Mouse (Mus musculus) right cerebral cortex, postnatal 25 days (tissue): ENCODE results near the gene Ptprm.
A peak's percentile ranks its signal among the peaks of the same experiment; 100 is the strongest.

Experiments
- DNase-seq: peaks from one replicate; pipeline ENCODE4 v3.0.0; 2022

Ptprm gene

DNA sequence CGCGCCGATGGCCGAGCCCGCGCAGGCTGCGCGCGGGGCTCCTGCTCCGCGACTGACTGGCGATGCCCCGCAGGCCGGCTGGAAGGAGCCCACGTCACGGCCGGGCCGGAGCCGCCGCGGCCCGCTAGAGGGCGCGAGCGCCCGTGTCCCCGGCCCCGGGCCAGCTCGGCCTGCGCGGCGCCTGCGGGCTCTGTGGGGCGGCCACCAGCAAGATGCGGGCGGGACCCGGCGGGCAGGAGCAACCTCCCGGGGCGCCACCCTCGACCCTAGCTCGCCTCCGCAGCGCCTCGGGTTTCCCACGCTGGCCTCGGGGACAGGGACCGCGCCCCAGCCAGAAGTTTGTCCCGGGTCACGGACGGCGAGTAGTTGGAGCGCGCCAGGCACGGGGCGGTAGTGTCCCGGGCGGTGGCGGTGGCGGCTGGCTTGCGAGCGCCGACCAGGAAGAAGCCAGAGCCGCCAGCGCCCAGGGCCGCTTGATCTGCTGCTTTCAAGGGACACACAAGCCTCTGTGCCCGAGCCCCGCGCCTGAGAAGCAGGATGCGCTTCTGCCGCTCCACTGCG is at the start of gene Ptprm:
Gene Ptprm (minus strand): TSS at position 7 of the 561 bp plus-strand sequence.
- peak; percentile 78 for DNase-seq

DNA sequence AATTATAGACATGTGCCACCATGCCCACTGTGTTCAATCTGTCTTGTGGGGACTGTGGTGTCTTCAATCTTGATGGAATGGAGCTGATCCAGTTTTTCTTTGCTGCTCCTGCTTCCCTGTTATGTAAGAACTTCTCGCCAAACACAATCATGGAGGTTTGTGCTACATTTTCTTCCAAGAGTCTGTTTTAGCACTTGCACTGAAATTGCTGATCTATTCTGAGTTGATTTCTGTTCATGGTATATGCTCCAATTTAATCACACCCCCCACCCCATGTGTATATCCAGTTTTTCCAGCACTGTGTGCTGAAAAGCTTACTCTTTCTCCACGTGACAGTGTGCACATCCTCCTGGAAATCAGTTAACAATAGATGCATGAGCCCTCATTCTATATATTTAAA is 41.9 kb upstream of the Ptprm start:
- no peak for DNase-seq

DNA sequence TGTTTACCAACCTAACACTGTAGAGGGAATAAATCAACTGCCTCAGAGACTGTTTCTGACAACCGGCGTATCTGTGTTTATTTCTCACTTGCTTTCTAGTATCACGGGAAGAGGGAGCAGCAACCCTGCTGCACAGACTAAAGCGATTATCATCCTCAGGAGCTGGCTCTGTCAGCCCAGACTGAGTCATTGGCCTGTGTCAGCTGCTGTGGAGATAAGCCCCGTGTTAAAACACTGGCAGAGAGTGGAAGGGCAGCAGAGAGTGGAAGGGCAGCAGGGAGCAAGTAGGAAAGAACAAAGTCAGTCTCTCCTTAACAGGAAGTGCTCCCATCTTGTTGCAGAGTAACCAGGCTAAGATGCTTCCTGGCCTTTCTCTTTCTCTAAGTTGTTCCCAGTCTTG is 36.6 kb upstream of the Ptprm start:
- no peak for DNase-seq

DNA sequence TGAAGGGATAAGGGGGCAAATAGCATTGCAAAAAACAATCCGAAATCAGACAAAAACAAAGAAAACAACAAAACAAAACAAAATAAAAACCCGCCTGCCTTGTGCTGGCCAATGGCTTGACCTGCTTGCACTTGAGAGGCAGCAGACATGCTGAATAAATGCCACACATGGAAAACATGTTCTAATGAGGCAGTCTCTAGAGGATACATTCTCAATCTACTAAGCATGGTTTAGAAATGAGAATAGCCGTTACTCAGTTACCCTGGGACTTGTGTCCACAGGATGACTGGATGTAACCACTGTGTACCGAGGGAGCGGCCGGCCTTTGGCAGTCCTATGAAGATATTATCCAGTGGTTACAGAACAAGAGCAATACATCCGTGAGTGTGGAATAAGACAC is 33.9 kb upstream of the Ptprm start:
- DNase-seq: no peak

DNA sequence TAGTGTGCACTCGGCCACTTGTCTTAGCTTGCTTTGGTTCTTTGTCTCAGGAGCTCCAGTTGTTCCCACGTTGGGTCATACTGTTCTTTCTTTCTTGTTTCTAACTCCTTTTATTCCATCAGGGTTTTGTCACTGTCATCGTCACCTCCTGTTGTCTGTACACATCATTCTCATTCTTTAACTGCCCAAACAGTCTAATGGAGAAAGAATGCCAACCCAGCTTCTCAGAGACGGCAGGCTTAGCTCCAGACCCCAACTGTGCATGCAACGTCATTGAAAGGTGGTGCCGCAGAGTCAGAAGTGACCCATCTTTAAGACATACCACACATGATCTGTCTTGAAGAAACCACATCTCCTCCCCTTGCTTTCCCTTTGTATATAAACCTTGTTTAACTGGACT is 31.0 kb upstream of the Ptprm start:
- DNase-seq: no peak

DNA sequence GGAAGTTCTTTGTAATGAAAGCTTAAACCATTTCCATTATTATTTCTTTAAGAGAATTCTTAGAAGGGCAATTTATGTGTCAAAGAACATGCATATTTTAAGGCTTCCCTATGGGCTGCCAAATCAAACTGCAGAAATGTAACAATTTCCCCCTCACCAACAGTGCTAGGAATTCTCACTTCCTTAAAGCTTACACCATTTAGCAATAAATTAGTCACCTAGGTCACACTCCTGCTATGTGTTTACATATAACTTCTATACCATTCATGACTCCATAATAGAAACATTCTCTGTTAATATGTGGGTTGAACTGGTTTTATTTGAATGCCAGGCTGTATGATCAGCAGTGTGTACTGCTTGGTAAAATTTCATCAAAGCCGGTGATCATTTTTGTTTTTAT is 29.4 kb upstream of the Ptprm start:
- DNase-seq: no peak

DNA sequence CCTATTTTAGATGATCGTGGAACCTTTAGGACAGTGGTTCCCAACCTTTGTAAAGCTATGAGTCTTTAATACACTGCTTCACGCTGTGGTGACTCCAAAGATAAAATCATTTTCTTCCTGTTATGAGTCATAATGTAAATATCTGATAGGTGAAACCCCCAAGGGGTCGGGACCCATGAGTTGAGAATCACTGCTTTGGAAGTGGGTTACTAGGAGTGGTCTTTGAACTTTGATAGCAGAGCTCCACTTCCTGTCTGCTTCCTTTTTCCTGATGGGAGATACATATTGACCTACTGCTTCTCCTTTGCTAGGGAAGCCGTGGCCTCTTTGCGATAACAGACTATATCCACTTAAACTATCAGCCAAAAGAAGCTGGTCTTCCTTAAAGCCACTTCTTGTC is 27.4 kb upstream of the Ptprm start:
- no peak for DNase-seq

DNA sequence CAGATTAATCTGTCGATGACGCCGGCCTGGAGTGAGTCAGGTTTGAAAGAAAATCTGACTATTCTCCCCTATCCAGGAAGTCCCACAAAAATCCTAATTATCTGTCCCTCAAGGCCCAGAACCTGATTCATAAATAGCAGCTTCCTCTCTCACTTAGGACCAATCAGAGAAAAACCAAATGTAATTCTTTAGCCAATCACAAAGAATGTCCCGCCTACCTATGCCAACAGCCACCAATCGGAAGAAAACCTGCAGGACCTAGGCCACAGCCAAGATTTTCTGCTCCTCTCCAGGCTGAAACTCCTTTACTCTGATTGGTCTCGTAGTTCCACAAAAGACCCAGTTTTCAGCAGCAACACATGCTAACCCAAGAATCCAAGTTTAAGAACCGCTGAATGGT is 13.6 kb upstream of the Ptprm start:
- no peak for DNase-seq

DNA sequence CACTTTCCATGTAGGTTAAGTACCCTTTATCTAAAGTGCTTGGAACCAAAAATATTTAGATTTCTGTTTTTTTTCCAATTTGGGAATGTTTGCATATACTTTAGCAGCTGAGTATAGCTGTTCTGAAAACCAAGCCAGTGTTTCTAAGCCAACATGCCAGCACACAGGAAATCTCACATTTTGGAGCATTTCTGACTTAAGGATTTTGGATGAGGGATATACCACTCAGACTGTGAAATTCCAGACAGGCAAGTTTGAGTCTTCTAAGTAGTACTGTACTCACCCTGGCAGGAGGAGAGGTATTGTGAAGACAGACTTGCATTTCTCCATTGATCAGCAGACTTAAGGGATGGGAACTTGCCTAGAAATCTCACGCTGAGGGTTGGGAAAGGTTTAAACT is 10.2 kb upstream of the Ptprm start:
- DNase-seq: no peak

DNA sequence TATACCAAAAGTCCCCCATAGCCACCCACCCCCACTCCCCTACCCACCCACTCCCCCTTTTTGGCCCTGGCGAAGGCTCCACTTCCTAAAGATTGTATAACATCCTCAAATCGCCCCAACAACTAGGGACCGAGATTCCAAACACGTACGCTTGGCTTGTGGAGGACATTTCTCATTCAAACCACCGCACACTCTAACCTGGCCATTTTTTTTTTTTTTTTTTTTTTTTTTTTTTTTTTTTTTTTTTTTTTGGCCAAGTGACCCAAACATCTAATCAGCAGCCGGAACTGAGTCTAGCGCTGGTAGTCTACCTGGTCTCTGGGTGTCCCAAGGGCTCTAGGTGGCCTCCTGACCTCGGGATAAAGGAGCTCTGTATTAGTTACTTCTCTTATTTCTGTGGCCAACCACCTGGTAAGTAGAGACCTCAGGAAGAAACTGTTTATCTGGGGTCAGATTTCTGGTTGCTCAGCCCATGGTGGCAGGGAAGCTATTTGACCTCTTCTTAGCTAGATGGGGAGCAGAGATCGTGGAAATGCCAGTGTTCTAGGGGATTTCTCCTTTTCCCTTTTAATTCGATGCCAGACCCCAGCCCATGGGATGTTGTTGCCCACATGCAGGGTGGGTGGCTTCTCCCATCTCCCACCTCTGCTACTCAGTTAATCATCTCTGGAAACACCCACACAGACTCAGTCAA is 9.3 kb upstream of the Ptprm start:
- DNase-seq: no peak

DNA sequence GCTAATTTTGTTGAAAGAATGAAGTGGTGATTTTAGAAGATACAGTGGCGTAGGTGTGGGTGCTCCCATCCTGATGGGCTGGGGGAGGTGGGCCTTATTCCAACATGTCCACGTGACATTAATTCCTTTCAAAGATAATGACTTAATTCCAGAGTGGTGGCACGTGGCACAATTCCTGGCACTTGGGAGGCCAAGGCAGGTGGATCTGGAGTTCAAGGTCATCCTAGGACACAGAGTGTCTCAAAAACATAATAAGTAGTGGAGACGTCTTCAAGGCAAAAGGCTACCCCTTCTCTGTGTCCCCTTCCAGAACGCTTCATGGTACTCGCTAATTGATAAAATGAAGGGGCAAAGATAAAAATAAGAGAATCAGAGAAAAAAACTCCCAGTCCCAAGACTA is 7.9 kb upstream of the Ptprm start:
- no peak for DNase-seq

DNA sequence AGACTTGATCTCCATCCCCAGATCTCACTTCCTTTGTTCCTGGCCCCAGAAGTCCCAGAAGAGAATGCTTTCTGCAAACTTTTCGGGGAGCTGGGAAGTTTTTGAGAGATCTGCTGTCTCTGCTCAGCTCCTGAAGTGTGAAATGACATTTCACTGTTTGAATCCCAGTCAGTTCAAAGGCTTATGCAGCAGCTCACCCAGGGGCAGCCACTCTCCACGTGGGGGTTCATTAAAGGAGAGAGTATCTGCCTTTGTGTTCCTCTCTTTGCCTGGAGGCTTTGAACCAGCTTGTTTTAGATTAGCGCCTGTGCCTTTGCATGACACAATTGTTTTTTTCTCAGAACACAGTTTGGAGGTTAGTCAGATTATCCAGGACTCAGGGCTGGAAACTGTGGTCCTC is 6.3 kb upstream of the Ptprm start:
- no peak for DNase-seq

DNA sequence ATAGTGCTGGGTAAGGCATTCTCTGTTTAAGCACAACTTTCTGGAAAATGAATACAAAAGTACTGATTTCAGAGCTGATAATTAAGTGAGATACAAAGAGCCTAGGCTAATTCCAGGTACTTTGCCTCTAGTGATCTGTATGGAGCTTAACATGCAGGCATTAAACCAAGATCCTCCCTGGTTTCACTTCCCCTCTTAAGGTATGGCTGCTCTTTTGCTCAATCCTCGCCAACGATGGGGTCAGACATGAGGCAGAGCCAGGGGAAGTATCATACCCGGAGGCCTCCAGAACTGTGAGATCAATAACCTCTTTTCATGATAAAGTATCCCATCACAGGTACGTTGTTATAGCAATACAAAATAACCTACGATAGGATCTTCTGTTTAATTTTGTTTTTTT is 5.3 kb upstream of the Ptprm start:
- DNase-seq: no peak

DNA sequence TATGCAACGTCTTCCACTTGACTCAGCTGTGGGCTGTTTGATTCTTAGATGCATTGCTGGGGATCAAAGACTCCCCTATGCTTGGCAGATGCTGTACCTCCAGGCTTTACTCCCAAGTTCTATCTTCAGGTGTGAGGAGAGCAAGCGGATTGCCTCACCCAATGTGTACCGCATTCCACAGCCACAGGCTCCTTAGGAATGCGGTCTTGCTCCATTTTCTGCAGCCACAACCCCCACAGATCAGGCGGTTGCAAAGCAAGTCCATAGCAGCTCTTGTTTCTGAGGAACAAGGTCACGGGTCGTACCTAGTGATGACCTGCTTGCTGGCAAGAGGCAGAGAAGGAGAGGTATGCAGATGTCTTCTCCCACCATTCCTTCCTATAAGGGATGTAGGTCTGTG is 4.3 kb upstream of the Ptprm start:
- no peak for DNase-seq

DNA sequence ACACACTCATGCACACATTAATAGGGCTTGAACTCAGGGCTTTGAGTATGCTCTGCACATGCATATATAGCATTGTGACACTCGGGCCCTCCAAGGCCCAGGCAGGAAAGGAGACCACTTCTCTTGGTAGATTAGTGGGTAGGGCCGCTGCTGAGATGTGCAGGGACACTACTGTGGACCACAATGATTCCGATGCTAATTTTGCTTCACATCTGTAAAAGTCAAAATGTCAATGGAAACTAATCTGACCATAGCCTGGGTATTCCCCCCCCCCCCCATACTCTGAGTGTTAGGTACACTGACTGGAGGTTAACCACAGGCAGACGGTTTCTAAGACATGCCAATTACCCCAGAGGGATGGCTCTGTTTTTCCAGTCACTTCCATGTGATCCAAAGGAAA is 2.9 kb upstream of the Ptprm start:
- DNase-seq: no peak

DNA sequence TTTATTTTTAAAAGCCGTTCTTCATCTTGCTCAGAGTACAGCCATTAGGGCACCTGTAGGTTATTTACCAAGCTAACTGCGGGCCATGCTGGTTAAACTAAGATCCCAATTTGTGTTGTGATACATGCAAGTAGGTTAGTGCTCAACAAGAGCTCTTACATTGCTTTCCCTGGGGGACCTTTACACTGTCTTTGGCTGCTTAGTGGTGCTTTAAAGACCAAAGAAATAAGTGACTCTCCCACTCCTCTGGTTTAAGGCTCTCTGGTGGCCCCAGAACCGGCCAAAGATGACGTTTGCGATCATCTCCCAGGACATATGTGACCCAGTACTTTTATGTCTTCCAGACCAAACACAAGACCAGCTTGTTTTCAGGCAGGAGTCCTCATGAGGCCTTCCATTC is 994 bp upstream of the Ptprm start:
- DNase-seq: no peak

DNA sequence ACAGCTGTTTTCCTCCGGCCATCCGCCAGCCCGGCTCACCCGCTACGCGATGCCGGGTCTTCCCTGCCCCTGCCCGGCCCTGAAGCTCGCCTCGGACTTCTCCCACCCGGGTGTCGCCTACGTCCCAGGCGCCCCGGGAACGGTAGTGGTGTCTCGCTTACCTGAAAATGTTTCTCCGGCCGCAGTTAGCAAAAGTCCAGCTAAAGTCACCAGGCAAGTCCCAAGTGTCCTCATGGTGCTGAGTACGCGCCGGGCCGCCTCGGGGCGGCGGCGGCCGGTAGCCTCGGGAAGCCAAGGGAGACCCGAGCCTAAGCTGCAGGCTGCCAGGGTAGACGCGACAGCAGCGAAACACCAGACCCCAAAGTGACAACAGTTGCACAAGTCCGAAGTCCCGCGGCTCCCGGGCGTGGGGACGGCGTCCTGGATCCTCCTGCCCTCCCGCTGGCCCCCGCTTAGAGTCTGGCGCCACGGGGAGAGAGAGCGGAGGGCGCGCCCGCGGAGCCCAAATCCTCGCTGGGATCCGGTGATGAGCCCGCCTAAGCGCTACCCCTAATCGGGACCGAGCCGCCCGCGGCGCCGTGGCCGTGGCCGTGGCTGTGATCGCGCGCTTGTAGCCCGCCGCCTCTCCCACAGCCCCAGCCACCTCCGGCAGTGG is 334 bp downstream of the Ptprm start:
- peak; percentile 33 for DNase-seq

DNA sequence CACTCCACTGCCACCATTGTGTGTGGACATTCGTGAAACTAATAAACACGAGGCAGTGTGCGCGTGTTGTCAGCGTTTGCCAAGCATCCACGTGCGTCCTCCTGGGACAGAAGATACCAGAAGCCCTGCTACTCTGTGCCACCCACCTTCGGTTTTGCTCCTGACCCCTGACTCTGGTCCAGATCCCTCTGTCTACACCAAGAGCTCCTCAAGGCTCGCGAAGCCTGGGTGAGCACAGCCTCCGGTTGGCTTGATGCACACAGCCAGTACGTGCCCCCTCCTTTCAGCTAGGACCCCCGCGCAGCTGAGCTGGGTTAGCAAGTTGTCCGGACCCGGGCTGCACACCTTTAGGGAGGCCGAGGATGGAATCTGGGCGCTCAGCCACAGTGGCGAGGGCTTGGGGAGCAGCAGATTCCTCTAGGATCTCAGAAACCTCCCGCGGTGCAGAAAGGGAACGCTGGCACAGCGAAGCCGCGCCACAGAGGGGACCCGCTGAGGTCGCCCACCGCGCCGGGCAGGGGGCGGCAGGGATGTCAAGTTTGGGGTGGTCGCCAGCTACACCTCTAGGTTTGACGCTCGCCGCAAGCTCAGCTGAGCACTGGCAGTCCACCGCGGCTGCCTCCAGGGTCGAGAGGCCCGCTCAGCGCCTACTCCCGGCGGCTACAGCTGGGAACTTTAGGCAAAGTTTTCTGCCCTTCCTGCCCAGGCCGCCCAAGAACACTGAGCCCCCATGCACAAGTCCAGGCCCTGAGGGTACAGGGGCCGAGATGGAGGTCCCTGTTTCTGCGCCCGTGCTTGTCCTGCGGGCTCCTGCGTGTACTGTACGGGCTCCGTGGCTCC is 1.1 kb downstream of the Ptprm start:
- DNase-seq: peak; percentile 26

DNA sequence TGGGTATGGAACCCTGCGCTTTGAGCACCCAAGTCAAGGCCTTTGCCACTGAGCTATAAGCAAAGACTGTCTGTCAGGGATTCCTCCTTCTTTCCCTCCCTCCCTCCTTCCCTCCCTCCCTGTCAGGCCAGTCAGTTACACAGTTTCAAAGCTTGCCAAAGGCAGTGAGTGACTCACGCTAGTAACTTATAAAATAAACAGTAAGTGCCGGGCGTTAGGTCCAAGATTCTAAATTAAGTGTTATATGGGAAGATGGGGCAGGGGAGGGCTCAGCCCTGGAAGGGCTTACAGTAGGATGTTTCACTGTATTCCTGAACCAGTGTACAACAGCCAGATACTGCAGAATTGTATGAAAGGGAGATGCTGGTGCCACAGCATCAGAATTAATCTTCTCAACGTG is 2.8 kb downstream of the Ptprm start:
- no peak for DNase-seq

DNA sequence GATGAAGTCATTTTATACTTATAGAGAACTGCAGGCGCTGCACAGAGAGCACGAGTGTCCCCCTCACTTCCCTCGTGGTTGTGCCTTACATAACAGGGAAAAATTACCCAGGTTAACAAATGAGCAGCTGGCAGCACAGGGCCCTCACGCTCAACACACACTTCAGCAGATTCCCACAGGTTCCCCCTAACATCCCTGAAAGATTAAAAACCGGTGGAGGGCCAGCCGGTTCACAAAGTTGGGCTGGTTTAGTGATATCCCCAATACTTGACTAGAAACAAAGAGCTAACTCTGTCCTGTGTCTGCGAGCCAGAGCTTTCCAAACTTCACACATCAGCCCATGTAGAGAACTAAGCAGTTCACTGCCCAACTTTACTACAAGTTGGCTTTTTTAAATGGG is 3.7 kb downstream of the Ptprm start:
- no peak for DNase-seq

DNA sequence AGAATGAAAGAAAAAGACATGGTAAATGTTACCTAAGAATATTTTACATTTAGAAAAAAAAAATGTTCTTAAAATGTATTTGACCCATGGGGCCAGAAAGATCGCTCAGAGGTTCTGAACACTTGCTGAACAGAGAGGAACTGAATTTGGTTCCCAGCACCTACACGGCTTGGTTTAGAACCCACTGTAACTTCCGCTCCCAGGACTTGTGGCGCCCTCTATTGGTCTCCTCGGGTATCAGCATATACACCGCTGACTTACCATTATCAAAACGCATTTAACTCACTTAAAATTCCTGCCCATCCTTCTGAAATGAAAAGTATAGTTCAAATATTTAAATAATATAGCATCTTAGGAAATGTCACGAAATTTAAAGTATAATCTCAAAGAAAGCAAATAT is 4.7 kb downstream of the Ptprm start:
- DNase-seq: no peak

DNA sequence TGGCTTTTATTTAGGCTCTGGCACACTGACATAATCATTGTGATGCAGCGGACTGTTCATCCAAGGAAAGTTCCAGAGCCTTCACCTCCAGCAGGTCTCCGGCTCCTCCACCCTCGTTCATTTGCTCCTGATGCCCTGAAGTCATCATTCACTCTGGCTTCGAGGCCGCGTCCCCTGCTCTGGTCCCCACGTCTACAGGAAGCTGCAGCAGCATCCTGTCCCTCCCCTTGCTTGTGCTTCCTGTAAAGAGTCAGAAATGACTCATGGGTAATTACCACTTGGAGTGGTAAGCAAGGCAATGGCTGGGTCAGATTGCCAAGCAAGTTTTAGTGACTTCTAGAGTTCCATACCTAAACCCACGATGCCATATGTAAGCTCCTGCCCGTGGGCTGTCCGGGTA is 7.3 kb downstream of the Ptprm start:
- DNase-seq: no peak

DNA sequence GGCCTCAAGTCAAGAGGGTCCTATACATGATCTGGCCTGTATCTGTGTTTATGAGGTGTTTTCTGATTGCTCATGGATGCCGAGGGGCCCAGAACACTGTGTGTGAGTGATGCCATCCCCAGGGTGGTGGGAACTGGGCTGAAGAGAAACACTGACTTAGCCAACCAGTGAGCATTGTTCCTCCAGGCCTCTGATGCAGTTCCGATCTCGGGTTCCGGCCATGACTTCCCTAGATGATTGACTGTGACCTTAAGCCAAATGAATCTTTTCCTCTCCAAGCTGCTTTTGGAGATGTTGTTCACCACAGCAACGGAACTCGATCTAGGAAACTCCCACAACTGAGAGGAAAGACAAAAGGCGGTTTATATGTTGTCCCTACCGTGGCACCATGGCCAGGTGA is 9.1 kb downstream of the Ptprm start:
- DNase-seq: no peak

DNA sequence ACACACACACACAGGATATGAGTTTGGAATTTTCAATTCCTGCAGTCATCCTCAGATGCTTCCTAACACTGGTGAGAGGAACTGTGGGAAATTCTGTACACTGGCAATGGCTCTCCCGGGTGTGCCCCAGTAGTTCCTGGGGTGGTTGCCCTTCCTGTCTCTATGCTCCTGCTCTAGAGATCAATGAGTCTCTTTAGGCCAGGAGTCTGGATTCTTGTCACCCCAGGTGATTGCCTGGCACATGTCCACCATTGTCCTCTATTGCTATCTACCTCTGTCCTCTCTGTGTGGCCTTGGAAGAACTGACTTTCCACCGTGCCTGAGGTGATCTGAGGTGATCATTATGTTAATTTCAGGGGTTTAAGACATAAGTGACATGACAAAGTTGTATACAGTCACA is 10.8 kb downstream of the Ptprm start:
- DNase-seq: no peak
